Mouse (Mus musculus) erythroblast, embryonic 14.5 days (primary cell): ENCODE data around the gene Grtp1.

Experiments used
- GATA1 ChIP-seq: IDR thresholded peaks from 2 replicates; pipeline ENCODE4 v1.6.1; 2012; ENCODE audit warnings: low read length, inconsistent platforms, mixed read lengths
- TAL1 ChIP-seq: IDR thresholded peaks from 3 replicates; pipeline ENCODE4 v1.6.1; 2012; ENCODE audit warnings: low read length, inconsistent platforms, mixed read lengths

DNA sequence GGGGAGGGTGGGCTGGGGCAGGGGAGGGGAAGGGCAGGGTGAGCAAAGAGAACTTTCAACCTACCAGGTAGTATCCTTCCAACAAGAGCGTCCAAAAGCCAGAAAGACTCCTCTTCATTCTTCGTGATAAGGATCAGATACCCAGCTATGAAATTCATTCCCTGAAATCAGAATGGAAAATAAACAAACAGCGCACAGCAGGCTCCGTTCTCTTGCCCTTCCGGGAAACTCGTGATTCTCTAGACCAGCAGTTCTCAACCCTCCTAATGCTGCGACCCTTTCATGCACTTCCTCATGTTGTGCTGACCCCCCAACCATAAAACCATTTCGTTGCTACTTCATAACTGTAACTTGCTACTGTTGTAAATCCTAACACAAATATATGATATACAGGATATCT, 13.6 kb downstream of the Grtp1 start:
- TF ChIP-seq GATA1 (no peak), TAL1 (no peak)
